Mouse (Mus musculus) midbrain, embryonic 11.5 days (tissue): ENCODE data around the gene Pigf. TPM values are rescaled to one million over a fixed set of nuclear protein-coding genes. Genes with fewer than 3 reads are reported as not detected.

Experiments
- ATAC-seq: fragments of 200-750 bp; cut with Nextera tagmentation; 2 replicates; pipeline ENCODE4 v1.8.0; 2017; ENCODE audit warnings: moderate TSS enrichment, moderate library complexity; ENCODE audit not compliant: low FRiP score
- DNase-seq: peaks from one replicate; pipeline ENCODE4 v3.0.0; 2015; ENCODE audit warnings: low spot score; ENCODE audit errors: missing footprints
- H3K27ac ChIP-seq: fragments of 300-500 bp; sonication (generic); 2 replicates; pipeline ENCODE4 v1.5.1; 2014; ENCODE audit warnings: low read depth, low read length
- H3K27me3 ChIP-seq: fragments of 300-500 bp; sonication (generic); 2 replicates; pipeline ENCODE4 v1.6.1; 2014; ENCODE audit warnings: mild to moderate bottlenecking, low read length, moderate library complexity, mixed read lengths; ENCODE audit not compliant: control insufficient read depth, insufficient read depth
- H3K36me3 ChIP-seq: fragments of 300-500 bp; sonication (generic); 2 replicates; pipeline ENCODE4 v1.6.1; 2014; ENCODE audit warnings: mild to moderate bottlenecking, low read length, moderate library complexity, mixed read lengths; ENCODE audit not compliant: control insufficient read depth, insufficient read depth
- H3K4me1 ChIP-seq: fragments of 300-500 bp; sonication (generic); 2 replicates; pipeline ENCODE4 v1.6.1; 2014; ENCODE audit warnings: low read length; ENCODE audit not compliant: control insufficient read depth, insufficient read depth
- H3K4me2 ChIP-seq: fragments of 300-500 bp; sonication (generic); 2 replicates; pipeline ENCODE4 v1.6.1; 2014; ENCODE audit warnings: mild to moderate bottlenecking, moderate library complexity
- H3K4me3 ChIP-seq: fragments of 300-500 bp; sonication (generic); 2 replicates; pipeline ENCODE4 v1.5.1; 2014; ENCODE audit warnings: low read depth, low read length
- H3K9ac ChIP-seq: fragments of 300-500 bp; sonication (generic); 2 replicates; pipeline ENCODE4 v1.6.1; 2014; ENCODE audit warnings: low read length
- H3K9me3 ChIP-seq: fragments of 300-500 bp; sonication (generic); 2 replicates; pipeline ENCODE4 v1.6.1; 2016; ENCODE audit warnings: low read length; ENCODE audit not compliant: control insufficient read depth
- WGBS: fragments of 180-500 bp; shearing (Covaris S2); extraction: QIAGEN DNeasy Blood & Tissue Kit; methylation state at CpG from one replicate; pipeline ENCODE4 v1.1.7; 2014; 5-methylcytosine and 5-hydroxymethylcytosine counted together
- polyA plus RNA-seq: library from polyadenylated mRNA; unstranded; fragments of >200 nt; fragmentation: Nextera tagmentation; extraction: Ambion mirVana; gene quantifications from 2 replicates; pipeline ENCODE4 v1.2.1, GENCODE M21; 2014

Gene Pigf
- polyA plus RNA-seq, 1 experiment from 2014 or later, result 50.2 TPM

DNA sequence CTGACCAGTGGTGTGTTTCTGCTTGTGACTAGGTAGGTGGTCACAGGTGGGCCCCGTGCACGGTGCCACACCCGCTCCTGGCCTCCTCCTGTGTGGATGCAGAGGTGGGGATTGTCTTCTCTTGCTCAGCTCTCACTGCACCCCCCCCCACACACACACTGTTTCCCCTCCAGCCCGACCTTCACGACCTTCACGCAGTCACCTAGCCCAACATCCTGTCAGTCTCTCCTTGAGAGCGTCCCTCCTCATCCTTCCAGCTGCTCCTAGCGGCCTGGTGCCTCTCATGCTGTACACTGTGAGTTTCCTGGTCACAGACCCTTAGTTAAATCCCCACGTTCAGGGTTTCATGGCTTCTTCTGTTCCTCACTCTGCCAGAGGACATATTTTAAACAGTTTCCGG, 48.8 kb downstream of the Pigf start:
- no peaks in the 10 kb centered on the region for H3K4me1 ChIP-seq
- ATAC-seq (no peak), DNase-seq (no peak)
- no peak overlapping the region for H3K27ac ChIP-seq
- no peak overlapping the region for H3K4me2 ChIP-seq
- H3K36me3 ChIP-seq, result peaks cover 8% of the 10 kb centered on the region
- no peaks in the 10 kb centered on the region for H3K27me3 ChIP-seq
- no peak overlapping the region for H3K4me3 ChIP-seq
- H3K9ac ChIP-seq, result no peak overlapping the region
- 83% methylated on average over 10 of the region's 10 CpGs for WGBS
- H3K9me3 ChIP-seq, result no peaks in the 10 kb centered on the region

DNA sequence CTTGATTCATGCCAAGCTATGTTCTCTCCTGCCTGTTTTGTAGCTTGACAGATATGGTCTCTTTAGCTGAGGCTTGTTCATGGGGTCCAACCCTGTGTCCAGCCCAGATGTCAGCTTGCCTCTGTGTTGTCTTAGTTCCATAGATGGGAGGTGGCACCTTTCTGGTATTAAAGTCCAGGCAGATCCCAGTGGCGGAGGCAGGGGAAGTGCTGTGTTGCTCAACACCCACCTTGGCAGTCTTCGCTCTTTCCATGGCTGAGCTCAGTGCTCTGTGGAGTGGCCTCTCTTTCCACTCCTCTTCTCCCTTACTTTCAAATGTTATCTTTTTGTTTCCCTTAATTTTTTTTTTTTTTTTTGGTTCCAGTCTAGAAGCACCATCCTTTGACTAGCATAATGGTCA, 52.1 kb downstream of the Pigf start:
- Histone ChIP-seq H3K9me3 (no peaks in the 10 kb centered on the region), H3K27me3 (no peaks in the 10 kb centered on the region), H3K9ac (no peak overlapping the region), H3K4me2 (no peak overlapping the region), H3K36me3 (peaks cover 6% of the 10 kb centered on the region; the same call in 1 of the 2 replicates), H3K4me1 (no peaks in the 10 kb centered on the region), H3K27ac (no peak overlapping the region), H3K4me3 (no peak overlapping the region)
- DNase-seq (no peak), ATAC-seq (no peak)
- 100% methylated on average over 2 of the region's 2 CpGs for WGBS

DNA sequence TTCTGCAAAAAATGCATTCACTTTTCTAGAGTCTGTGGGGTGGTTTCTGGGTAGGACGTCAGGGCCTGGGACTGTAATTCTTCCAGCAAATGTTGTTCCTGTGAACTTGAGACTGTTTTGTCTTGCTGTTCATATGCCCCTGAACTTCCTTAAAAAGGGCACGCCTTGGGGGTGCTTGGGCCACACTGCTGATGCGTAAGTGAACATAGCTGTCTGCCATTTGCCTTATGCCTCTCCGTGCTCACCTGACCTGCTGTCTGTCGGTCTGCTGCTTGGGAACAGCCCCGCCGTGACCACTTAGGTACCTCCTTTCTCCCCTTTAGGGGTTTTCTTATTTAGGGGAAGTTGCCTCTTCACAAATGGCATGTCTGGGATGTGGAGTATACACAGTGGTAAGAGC, 53.3 kb downstream of the Pigf start:
- ATAC-seq (no peak), DNase-seq (no peak)
- Histone ChIP-seq H3K4me2 (no peak overlapping the region), H3K27ac (no peak overlapping the region), H3K4me3 (no peak overlapping the region), H3K4me1 (no peaks in the 10 kb centered on the region), H3K9ac (no peak overlapping the region), H3K36me3 (peaks cover 6% of the 10 kb centered on the region; the same call in 1 of the 2 replicates), H3K9me3 (no peaks in the 10 kb centered on the region), H3K27me3 (no peaks in the 10 kb centered on the region)
- 94% methylated on average over 7 of the region's 7 CpGs for WGBS

DNA sequence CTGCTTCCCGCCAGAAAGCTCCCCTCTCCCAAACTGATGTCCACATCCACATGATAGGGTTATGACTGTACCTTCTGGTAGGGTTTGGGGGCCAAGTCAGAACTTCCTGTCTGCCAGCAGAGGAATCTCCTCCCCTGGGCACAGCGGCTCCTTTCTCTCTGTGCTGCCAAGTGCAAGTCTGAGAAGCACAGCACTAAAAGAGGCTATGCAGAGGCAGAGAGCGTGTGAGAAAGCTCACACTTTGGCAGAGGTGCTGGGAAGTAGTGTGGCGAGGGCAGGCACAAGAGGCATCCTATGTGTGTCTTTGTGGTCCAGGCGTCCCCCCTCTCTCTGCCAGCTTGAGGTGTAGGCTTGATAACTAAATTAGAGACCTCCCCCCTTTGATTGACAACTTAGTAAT, 54.2 kb downstream of the Pigf start:
- H3K4me2 ChIP-seq, result no peak overlapping the region
- 86% methylated on average over 5 of the region's 5 CpGs for WGBS
- H3K27me3 ChIP-seq, result no peaks in the 10 kb centered on the region
- no peak overlapping the region for H3K4me3 ChIP-seq
- no peak for DNase-seq
- no peak overlapping the region for H3K9ac ChIP-seq
- ATAC-seq, result no peak
- H3K9me3 ChIP-seq, result no peaks in the 10 kb centered on the region
- H3K36me3 ChIP-seq, result peaks cover 6% of the 10 kb centered on the region; the same call in 1 of the 2 replicates
- no peak overlapping the region for H3K27ac ChIP-seq
- no peaks in the 10 kb centered on the region for H3K4me1 ChIP-seq

DNA sequence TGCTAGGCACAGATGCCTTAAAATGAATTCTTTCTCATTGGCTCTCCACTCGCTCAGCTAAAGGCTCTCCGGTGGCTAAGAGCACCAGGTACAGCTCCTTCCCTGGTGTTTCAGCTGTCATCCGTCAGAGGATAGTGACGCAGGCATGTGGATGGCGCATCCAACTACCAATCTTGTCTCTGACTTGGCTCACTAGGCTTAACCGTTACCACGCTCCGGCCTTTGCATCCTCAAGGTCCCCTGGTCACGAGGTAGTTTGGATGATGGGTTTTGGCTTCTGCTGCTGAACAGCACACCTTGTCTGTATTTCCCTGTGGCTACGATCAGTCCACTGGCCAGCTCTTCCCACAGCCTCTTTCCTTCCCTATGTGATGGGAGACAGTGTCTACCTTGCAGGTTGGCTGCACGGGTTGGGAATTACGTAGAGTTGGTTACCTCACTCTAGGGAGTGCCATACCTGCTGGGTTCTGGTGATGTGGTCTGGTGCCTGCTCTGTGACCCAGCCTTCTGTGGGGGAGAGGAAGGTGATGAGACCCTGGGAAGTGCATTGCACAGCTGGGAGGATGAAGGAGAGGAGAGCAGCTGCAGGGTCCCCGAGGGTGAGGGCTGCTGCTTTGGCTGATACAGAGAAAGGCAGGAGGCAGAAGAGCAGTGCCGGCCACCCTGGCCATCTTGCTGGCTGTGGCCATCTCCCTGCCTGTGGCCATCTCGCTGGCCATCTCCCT, 55.0 kb downstream of the Pigf start:
- Histone ChIP-seq H3K9ac (no peak overlapping the region), H3K27ac (no peak overlapping the region), H3K27me3 (no peaks in the 10 kb centered on the region), H3K4me2 (no peak overlapping the region), H3K4me3 (no peak overlapping the region), H3K36me3 (peaks cover 6% of the 10 kb centered on the region; the same call in 1 of the 2 replicates), H3K4me1 (peaks cover under 1% of the 10 kb centered on the region), H3K9me3 (no peaks in the 10 kb centered on the region)
- ATAC-seq (no peak), DNase-seq (no peak)
- 91% methylated on average over 15 of the region's 15 CpGs for WGBS

DNA sequence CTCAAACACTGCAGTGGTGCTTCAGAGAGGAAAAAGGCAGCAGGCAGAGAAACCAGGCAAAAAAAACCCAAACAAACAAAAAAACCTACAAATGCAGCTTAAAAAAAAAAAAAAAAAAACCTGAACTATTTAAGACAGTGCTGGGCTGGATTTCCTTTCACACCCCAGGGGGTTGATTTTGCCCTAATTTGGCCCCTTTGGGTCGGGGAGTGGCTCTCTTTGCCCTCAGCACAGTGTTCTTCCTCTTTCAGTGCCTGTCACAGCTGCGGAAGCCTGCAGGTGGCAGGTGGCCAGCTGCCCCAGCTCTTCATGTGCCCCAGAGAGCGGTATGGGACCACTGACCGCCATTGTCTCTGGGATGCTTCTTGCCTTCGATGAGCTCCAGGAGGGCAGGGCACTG, 55.6 kb downstream of the Pigf start:
- Histone ChIP-seq H3K9ac (no peak overlapping the region), H3K4me2 (no peak overlapping the region), H3K27ac (no peak overlapping the region), H3K36me3 (peaks cover 6% of the 10 kb centered on the region; the same call in 1 of the 2 replicates), H3K9me3 (no peaks in the 10 kb centered on the region), H3K4me1 (peaks cover 6% of the 10 kb centered on the region), H3K27me3 (no peaks in the 10 kb centered on the region), H3K4me3 (no peak overlapping the region)
- DNase-seq, result no peak
- ATAC-seq, result no peak
- WGBS, result 71% methylated on average over 5 of the region's 5 CpGs

DNA sequence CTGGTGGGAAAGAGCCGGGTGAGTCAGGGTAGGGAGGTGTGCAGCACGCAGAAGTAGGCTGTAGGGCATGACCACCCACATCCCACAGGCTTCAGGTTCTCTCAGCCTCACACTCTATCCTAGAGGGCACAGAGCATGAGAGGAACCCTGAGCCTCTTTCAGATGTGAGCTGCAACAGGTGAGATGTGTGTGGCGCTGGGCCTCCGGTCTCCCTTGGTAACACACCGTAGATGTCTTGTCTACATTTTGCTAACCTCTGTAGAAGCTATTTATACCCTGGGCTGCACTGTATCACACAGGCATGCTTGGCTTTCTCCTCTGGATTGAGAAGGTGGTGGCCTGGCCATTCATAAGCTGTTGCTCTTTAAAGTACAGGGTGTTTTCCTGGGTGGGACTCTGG, 56.6 kb downstream of the Pigf start:
- H3K4me3 ChIP-seq, result no peak overlapping the region
- no peak overlapping the region for H3K27ac ChIP-seq
- no peak overlapping the region for H3K4me2 ChIP-seq
- H3K36me3 ChIP-seq, result peaks cover 1% of the 10 kb centered on the region; the same call in 1 of the 2 replicates
- no peaks in the 10 kb centered on the region for H3K27me3 ChIP-seq
- peaks cover 16% of the 10 kb centered on the region for H3K4me1 ChIP-seq
- WGBS, result 91% methylated on average over 5 of the region's 5 CpGs
- DNase-seq (no peak), ATAC-seq (no peak)
- no peak overlapping the region for H3K9ac ChIP-seq
- no peaks in the 10 kb centered on the region for H3K9me3 ChIP-seq

DNA sequence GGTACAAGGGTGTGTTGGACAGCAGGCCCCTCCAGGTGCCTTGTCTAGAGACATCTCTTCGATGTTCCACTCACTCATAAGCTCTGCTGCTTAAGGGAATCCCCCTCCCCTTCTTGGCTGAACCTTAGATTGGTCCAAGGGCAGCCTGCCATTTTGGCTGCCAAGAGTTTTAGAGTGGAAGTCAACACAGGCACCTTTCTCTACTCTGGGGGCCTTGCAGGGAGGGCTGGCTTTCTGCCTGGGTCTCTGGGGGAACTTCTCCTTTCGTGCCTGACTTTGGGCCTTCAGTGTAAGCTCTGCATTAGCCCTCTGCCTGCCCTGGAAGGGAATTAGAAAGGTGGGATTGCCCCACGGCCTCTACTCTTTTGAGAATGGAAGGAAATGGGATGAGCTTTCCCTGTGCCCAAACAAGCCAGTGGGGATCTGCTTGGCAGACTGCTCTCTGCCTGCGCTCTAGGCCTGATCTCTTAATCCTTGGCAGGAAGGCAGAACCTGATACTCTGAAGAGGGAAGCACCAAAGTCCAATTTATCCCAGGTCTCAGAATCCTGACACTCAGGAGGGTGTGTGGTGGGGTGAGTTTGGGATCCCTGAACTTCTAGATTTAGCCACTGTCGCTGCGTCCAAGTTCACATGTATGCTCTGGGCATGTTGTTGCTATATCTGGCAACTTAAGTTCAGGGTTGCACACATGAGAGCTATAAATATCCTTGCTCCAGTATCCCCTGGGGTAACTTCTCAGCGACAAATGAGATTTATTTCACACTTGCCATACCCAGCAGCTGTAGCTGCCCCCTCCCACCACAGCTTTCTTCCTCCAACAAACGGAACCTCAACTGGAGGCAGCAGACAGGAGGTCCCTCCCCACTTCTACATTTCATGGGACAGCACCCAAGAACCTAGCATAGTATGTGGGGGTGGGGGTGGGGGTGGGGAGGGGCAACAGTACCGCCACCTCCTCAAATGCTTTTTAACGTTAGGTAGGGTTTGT, 57.4 kb downstream of the Pigf start:
- Histone ChIP-seq H3K4me1 (peaks cover 16% of the 10 kb centered on the region), H3K27me3 (no peaks in the 10 kb centered on the region), H3K36me3 (no peaks in the 10 kb centered on the region), H3K4me2 (no peak overlapping the region), H3K9me3 (no peaks in the 10 kb centered on the region), H3K4me3 (no peak overlapping the region), H3K9ac (no peak overlapping the region), H3K27ac (no peak overlapping the region)
- 87% methylated on average over 10 of the region's 10 CpGs for WGBS
- DNase-seq (no peak), ATAC-seq (no peak)

DNA sequence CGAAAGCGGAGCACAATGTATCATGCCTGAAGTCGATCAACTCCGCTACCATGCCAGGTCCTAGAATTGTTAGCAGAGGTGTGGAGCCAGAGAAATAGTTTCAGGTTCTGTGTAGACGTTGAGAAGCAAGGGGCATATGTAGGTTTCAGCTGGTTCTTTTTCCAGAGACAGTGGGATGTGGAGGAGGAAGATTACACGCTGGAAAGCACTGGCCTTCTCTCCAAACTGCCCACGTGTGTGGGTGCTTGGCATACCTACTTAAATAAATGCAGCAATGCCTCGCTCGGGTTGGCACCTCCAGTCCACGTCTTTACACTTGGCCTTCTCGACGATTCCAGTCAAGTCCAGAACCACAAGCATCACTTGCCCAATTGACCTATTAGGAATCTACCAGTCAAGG, 58.2 kb downstream of the Pigf start:
- no peak for DNase-seq
- Histone ChIP-seq H3K9ac (no peak overlapping the region), H3K27ac (no peak overlapping the region), H3K36me3 (no peaks in the 10 kb centered on the region), H3K4me2 (no peak overlapping the region), H3K27me3 (no peaks in the 10 kb centered on the region), H3K9me3 (no peaks in the 10 kb centered on the region), H3K4me3 (no peak overlapping the region), H3K4me1 (peaks cover 16% of the 10 kb centered on the region)
- ATAC-seq, result no peak
- WGBS, result 96% methylated on average over 12 of the region's 12 CpGs
